Mouse (Mus musculus): ENCODE results near the gene Kars. TPM values are rescaled to one million over a fixed set of nuclear protein-coding genes. Genes with fewer than 3 reads are reported as not detected.

Gene Kars
- total and polyA plus RNA-seq, 3 experiments: 257 to 400 (median 304) TPM

Other genes with a start within 250 kb of the Kars start
- gene Cfdp1, start 157.0 kb downstream of the Kars start, total RNA-seq (2012; rRNA removed): 113 and 131 TPM in 2 replicates
- 169 and 199 TPM in 2 replicates for gene Cfdp1, start 157.0 kb downstream of the Kars start, total RNA-seq (2014; rRNA removed)
- 210 and 286 TPM in 2 replicates for gene Cfdp1, start 157.0 kb downstream of the Kars start, polyA plus RNA-seq (2012; ENCODE audit: insufficient read length, low read depth)
- gene Tmem170, start 134.6 kb downstream of the Kars start, total RNA-seq (2012; rRNA removed): 2.2 and 2.4 TPM in 2 replicates
- gene Tmem170, start 134.6 kb downstream of the Kars start, total RNA-seq (2014; rRNA removed): 2.1 and 2.5 TPM in 2 replicates
- gene Tmem170, start 134.6 kb downstream of the Kars start, polyA plus RNA-seq (2012; ENCODE audit: insufficient read length, low read depth): 1.2 and 1.6 TPM in 2 replicates
- gene Chst5, start 100.9 kb downstream of the Kars start, total RNA-seq (2012; rRNA removed): not detected in 2 replicates
- gene Chst5, start 100.9 kb downstream of the Kars start, total RNA-seq (2014; rRNA removed): not detected in 2 replicates
- not detected in 2 replicates for gene Chst5, start 100.9 kb downstream of the Kars start, polyA plus RNA-seq (2012; ENCODE audit: insufficient read length, low read depth)
- 2.1 and 3.6 TPM in 2 replicates for gene Tmem231, start 77.4 kb downstream of the Kars start, total RNA-seq (2012; rRNA removed)
- 3.1 and 3.5 TPM in 2 replicates for gene Tmem231, start 77.4 kb downstream of the Kars start, total RNA-seq (2014; rRNA removed)
- 3.7 and 4.3 TPM in 2 replicates for gene Tmem231, start 77.4 kb downstream of the Kars start, polyA plus RNA-seq (2012; ENCODE audit: insufficient read length, low read depth)
- gene Gabarapl2, start 70.6 kb downstream of the Kars start, total RNA-seq (2012; rRNA removed): 29.8 and 30.6 TPM in 2 replicates
- gene Gabarapl2, start 70.6 kb downstream of the Kars start, total RNA-seq (2014; rRNA removed): 49.4 and 61.0 TPM in 2 replicates
- gene Gabarapl2, start 70.6 kb downstream of the Kars start, polyA plus RNA-seq (2012; ENCODE audit: insufficient read length, low read depth): 39.3 and 42.1 TPM in 2 replicates
- 7.6 and 8.1 TPM in 2 replicates for gene Adat1, start 19.0 kb downstream of the Kars start, total RNA-seq (2012; rRNA removed)
- gene Adat1, start 19.0 kb downstream of the Kars start, total RNA-seq (2014; rRNA removed): 5.0 and 5.4 TPM in 2 replicates
- 8.2 and 8.7 TPM in 2 replicates for gene Adat1, start 19.0 kb downstream of the Kars start, polyA plus RNA-seq (2012; ENCODE audit: insufficient read length, low read depth)
- 8.1 and 9.4 TPM in 2 replicates for gene Terf2ip, start 75 bp upstream of the Kars start, total RNA-seq (2012; rRNA removed)
- gene Terf2ip, start 75 bp upstream of the Kars start, total RNA-seq (2014; rRNA removed): 12.0 and 12.4 TPM in 2 replicates
- gene Terf2ip, start 75 bp upstream of the Kars start, polyA plus RNA-seq (2012; ENCODE audit: insufficient read length, low read depth): 11.7 and 13.7 TPM in 2 replicates
- gene Gm6793, start 3.7 kb upstream of the Kars start, total RNA-seq (2012; rRNA removed): 0.42 TPM in 1 of 2 replicates, not detected in the other
- gene Gm6793, start 3.7 kb upstream of the Kars start, total RNA-seq (2014; rRNA removed): 0.22 TPM in 1 of 2 replicates, not detected in the other
- gene Gm6793, start 3.7 kb upstream of the Kars start, polyA plus RNA-seq (2012; ENCODE audit: insufficient read length, low read depth): 0.27 and 0.90 TPM in 2 replicates